Mouse (Mus musculus): Measurements from ENCODE around the gene Sgpp1.

GRCm38 (mm10) chr12:75683598-75683997 lies 51.9 kb downstream of the Sgpp1 start:
- no peak for TF ChIP-seq FLI1 (IDR thresholded peaks at IDR 0.05; ENCODE audit: low read length)
- TF ChIP-seq GATA1 (IDR thresholded peaks at IDR 0.05; ENCODE audit: borderline replicate concordance, low read length) = no peak

Data from megakaryocyte, embryonic 14.5 days (primary cell).